Mouse (Mus musculus) C2C12 (cell line): Measurements from ENCODE around the gene Spire2. TPM values are rescaled to one million over a fixed set of nuclear protein-coding genes. Genes with fewer than 3 reads are reported as not detected.

Experiments used
- H3K27me3 ChIP-seq: one replicate; pipeline ENCODE4 v1.6.1; 2011; ENCODE audit not compliant: control insufficient read depth, insufficient read depth, insufficient read length
- H3K36me3 ChIP-seq: one replicate; pipeline ENCODE4 v1.6.1; 2011; ENCODE audit not compliant: control insufficient read depth, insufficient read depth
- H3K4me3 ChIP-seq: one replicate; pipeline ENCODE4 v1.5.1; 2011; ENCODE audit warnings: mild to moderate bottlenecking, control low read depth; ENCODE audit not compliant: poor library complexity, insufficient read depth, severe bottlenecking
- H3K79me2 ChIP-seq: one replicate; pipeline ENCODE4 v1.6.1; 2011; ENCODE audit not compliant: control insufficient read depth, insufficient read depth
- H3K79me3 ChIP-seq: one replicate; pipeline ENCODE4 v1.6.1; 2011; ENCODE audit warnings: low read depth, control low read depth
- H3ac ChIP-seq: one replicate; pipeline ENCODE3; 2011; ENCODE audit warnings: low read depth; ENCODE audit not compliant: control insufficient read depth, insufficient read length
- CEBPB ChIP-seq: IDR thresholded peaks from one replicate; pipeline ENCODE4 v1.6.1; 2011; ENCODE audit warnings: low read depth, mild to moderate bottlenecking, control low read depth, moderate library complexity
- CTCF ChIP-seq: IDR thresholded peaks from one replicate; pipeline ENCODE4 v1.5.1; 2011; ENCODE audit not compliant: control insufficient read depth, insufficient read depth, insufficient read length
- FOSL1 ChIP-seq: IDR thresholded peaks from one replicate; pipeline ENCODE4 v1.8.0; 2011; ENCODE audit warnings: mild to moderate bottlenecking, low read length; ENCODE audit not compliant: poor library complexity, insufficient read depth, severe bottlenecking
- MAX ChIP-seq: IDR thresholded peaks from one replicate; pipeline ENCODE4 v1.6.1; 2011; ENCODE audit warnings: mild to moderate bottlenecking, control low read depth
- MYOD1 ChIP-seq: IDR thresholded peaks from one replicate; pipeline ENCODE4 v1.6.1; 2011; ENCODE audit warnings: low read depth; ENCODE audit not compliant: control insufficient read depth, insufficient read length
- MYOG ChIP-seq: IDR thresholded peaks from one replicate; pipeline ENCODE4 v1.6.1; 2011; ENCODE audit not compliant: control insufficient read depth, insufficient read length; ENCODE audit errors: extremely low read depth
- USF1 ChIP-seq: IDR thresholded peaks from one replicate; pipeline ENCODE4 v1.6.1; 2011; ENCODE audit warnings: low read depth, mild to moderate bottlenecking, control low read depth, moderate library complexity
- polyA plus RNA-seq: library from polyadenylated mRNA; unstranded; fragments of >200 nt; fragmentation: generic; extraction: Trizol; gene quantifications from one replicate; pipeline ENCODE4 v1.2.1, GENCODE M21; 2012; ENCODE audit warnings: missing spikeins

Gene Spire2
- polyA plus RNA-seq, 1 experiment: 5.1 TPM

DNA sequence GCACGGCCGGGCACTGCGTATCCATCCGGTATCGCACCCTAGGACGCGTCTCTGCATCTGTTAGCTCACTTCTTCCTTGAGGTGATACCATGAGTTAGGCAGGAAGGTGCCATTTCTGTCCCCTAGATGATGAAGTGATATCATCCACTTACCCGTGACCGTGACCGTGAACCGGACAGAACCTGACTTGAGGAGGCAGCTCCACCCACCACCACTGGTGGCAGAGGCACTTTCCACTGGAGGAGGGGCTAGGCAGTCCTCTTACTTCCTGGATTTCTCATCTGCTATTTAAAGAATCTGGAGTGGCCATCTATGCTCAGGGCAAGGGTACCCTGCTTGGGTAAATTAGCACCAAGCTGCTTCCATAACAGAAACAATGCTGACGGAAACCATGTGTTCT is 10.9 kb downstream of the Spire2 start:
- no peak for TF ChIP-seq CEBPB
- TF ChIP-seq USF1: no peak
- TF ChIP-seq MYOD1: no peak
- TF ChIP-seq MAX: no peak
- TF ChIP-seq FOSL1: no peak
- TF ChIP-seq CTCF: no peak
- TF ChIP-seq MYOG: no peak
- H3K79me3 ChIP-seq: peaks cover 2% of the 10 kb centered on the region
- no peak overlapping the region for H3ac ChIP-seq
- H3K4me3 ChIP-seq: no peak overlapping the region
- H3K79me2 ChIP-seq: peaks cover 7% of the 10 kb centered on the region
- no peaks in the 10 kb centered on the region for H3K27me3 ChIP-seq
- H3K36me3 ChIP-seq: no peaks in the 10 kb centered on the region

DNA sequence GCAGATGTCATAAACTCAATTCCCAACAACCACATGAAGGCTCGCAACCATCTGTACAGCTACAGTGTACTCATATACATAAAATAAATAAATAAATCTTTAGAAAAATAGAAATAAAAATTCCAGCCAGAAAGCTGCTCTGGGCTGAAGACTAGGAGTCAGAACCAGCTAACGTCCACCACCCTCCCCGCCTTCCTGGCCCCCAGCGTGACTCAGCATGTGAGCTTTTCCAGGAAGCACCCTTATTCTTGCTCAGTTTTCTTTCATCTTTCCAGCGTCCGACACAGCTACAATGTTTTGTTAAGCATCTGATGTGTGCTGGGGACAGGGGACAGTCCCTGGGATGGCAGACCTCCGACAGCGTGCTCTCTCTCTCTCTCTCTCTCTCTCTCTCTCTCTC is 12.6 kb downstream of the Spire2 start:
- no peak overlapping the region for H3K4me3 ChIP-seq
- H3K36me3 ChIP-seq: no peaks in the 10 kb centered on the region
- H3K27me3 ChIP-seq: no peaks in the 10 kb centered on the region
- H3K79me3 ChIP-seq: peaks cover 2% of the 10 kb centered on the region
- H3ac ChIP-seq: no peak overlapping the region
- H3K79me2 ChIP-seq: peaks cover 7% of the 10 kb centered on the region
- TF ChIP-seq MAX (no peak), MYOD1 (no peak), USF1 (no peak), CTCF (no peak), MYOG (no peak), FOSL1 (no peak), CEBPB (no peak)

DNA sequence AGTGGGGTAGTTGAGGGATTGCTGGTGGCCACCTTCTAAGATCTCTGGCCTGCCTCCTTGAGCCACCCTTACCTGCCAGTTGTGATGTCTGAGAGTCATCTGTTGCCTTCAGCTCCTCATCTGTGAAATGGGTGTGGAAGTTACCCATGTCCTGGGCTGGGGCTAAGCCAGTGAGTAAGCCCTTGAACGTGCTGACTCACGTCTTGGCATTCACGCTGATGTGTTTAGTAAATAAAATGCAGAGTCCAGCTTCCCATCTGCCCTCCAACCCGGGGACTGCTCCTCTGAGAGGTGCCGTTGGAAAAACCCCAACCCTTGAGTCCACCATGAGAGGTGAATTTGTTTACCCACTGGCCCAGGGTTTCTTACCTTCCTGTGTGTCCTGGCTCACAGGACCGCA is 13.3 kb downstream of the Spire2 start:
- Histone ChIP-seq H3K36me3 (no peaks in the 10 kb centered on the region), H3K27me3 (no peaks in the 10 kb centered on the region), H3ac (no peak overlapping the region), H3K4me3 (no peak overlapping the region), H3K79me2 (peaks cover 5% of the 10 kb centered on the region), H3K79me3 (peaks cover 2% of the 10 kb centered on the region)
- TF ChIP-seq USF1: no peak
- no peak for TF ChIP-seq MYOD1

DNA sequence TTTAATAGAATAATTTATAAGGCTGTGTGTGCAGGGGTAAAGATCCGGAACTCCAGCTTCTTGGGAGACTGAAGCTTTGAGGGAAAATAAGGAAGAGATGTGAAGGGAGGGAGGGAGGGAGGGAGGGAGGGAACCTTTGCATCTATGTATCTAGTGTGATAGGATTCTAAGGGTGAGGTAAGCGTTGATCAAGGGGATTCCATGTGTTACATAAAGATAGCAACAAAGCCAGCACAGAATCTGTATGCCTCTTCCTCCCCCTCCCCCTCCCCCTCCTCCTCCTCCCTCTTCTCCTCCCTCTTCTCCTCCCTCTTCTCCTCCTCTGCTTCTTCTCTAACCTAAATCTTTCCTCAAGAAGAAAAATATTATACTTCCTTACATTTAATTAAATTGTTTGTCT is 14.8 kb downstream of the Spire2 start:
- no peaks in the 10 kb centered on the region for H3K79me3 ChIP-seq
- no peaks in the 10 kb centered on the region for H3K36me3 ChIP-seq
- TF ChIP-seq MAX (no peak), USF1 (no peak), MYOD1 (no peak), FOSL1 (no peak), CEBPB (no peak), MYOG (no peak)
- H3ac ChIP-seq: no peak overlapping the region
- H3K4me3 ChIP-seq: no peak overlapping the region
- no peaks in the 10 kb centered on the region for H3K27me3 ChIP-seq
- H3K79me2 ChIP-seq: no peaks in the 10 kb centered on the region

DNA sequence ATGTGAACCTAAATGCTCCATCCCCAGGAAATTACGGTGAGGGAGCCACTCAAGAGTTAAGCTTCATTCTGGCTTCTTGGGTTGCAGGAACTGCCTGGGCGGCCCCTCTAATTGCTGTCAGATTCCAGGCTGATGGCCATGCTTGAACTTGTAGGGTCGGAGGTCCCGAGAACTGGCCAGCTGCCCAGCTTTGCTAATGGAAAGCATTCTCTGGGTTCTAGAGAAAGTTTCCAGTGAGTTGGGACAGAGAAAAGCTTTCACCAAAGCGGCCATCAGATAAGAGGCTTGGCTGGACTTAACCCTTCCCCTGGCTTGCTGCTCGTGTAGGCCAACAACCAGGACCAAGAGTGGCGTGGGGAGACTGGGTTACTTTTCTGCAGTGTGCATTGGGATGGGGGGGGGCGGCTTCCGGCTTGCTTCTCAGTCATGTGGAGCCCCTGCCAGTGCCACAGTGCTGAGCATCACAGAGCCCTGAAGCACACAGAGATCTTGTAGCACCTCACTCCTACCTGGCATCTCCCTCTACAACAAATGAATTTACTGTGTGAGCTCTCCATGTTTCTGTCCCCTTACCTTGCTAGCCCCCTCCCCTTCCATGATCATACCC is 15.8 kb downstream of the Spire2 start:
- Histone ChIP-seq H3K4me3 (no peak overlapping the region), H3K27me3 (no peaks in the 10 kb centered on the region), H3K79me3 (no peaks in the 10 kb centered on the region), H3ac (no peak overlapping the region), H3K36me3 (no peaks in the 10 kb centered on the region), H3K79me2 (no peaks in the 10 kb centered on the region)
- TF ChIP-seq MAX (no peak), FOSL1 (no peak), MYOG (no peak), USF1 (no peak), CEBPB (no peak)

DNA sequence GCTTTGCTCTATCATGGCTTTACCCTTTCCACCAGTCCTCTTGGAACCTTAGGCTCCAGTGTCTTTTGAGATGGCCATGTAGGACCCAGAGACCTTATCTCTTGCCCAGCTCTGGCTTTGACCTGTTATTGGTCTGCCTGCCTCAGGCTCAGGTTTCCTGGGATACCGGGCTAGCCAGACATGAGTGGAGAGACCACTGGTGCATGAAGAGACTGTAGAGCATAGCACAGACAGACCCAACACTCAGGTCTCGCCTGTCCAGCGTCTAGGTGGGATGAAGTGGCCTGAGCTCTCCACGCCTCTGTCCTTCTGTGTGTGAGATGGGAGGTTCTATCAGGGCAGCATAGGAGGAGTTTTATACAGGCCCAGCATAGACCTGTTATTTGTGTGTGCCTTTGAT is 16.6 kb downstream of the Spire2 start:
- Histone ChIP-seq H3K27me3 (no peaks in the 10 kb centered on the region), H3K79me3 (no peaks in the 10 kb centered on the region), H3K36me3 (no peaks in the 10 kb centered on the region), H3ac (no peak overlapping the region), H3K79me2 (no peaks in the 10 kb centered on the region), H3K4me3 (no peak overlapping the region)
- no peak for TF ChIP-seq MYOD1
- no peak for TF ChIP-seq CTCF
- no peak for TF ChIP-seq MAX
- TF ChIP-seq FOSL1: no peak
- no peak for TF ChIP-seq USF1
- TF ChIP-seq CEBPB: no peak
- no peak for TF ChIP-seq MYOG
